Mouse (Mus musculus) megakaryocyte progenitor cell, adult 5-6 weeks (primary cell): ENCODE measurements around the gene Tril. TPM values are rescaled to one million over a fixed set of nuclear protein-coding genes. Genes with fewer than 3 reads are reported as not detected.

Source experiments
- ATAC-seq: replicated peaks from 2 replicates; pipeline ENCODE4 v1.8.0; 2016; ENCODE audit warnings: mild to moderate bottlenecking, moderate TSS enrichment, inconsistent platforms; ENCODE audit not compliant: poor library complexity
- total RNA-seq, 2 experiments: library from RNA; stranded (forward) in 1 of 2; stranded (reverse) in 1 of 2; fragments of 157-497, 149-512 nt in 1 of 2; fragments of 200-1000 nt in 1 of 2; gene quantifications; 2 replicates each; pipeline versions ENCODE4 v1.2.3 to v1.2.4; 2015 to 2017

Tril gene
- total RNA-seq, 2 experiments from 2014 or later, result not detected

GRCm38 (mm10) chr6:53806591-53807023 lies 14.0 kb downstream of the Tril start:
- ATAC-seq, result no peak

- no peak for ATAC-seq
Observed at GRCm38 (mm10) chr6:53806021-53806420, 14.6 kb downstream of the Tril start.

- ATAC-seq, result no peak
Observed at GRCm38 (mm10) chr6:53804145-53804544, 16.5 kb downstream of the Tril start.

GRCm38 (mm10) chr6:53803551-53803950 lies 17.1 kb downstream of the Tril start:
- no peak for ATAC-seq

- no peak for ATAC-seq
Observed at GRCm38 (mm10) chr6:53801893-53802286, 18.7 kb downstream of the Tril start.

- ATAC-seq, result no peak
Observed at GRCm38 (mm10) chr6:53801269-53801892, 19.2 kb downstream of the Tril start.

GRCm38 (mm10) chr6:53798865-53799264 lies 21.8 kb downstream of the Tril start:
- no peak for ATAC-seq

GRCm38 (mm10) chr6:53796835-53797234 lies 23.8 kb downstream of the Tril start:
- ATAC-seq, result no peak

GRCm38 (mm10) chr6:53795788-53796187 lies 24.8 kb downstream of the Tril start:
- peak; percentile 88 for ATAC-seq

- ATAC-seq, result no peak
Observed at GRCm38 (mm10) chr6:53795078-53795477, 25.6 kb downstream of the Tril start.

GRCm38 (mm10) chr6:53794323-53794971 lies 26.2 kb downstream of the Tril start:
- ATAC-seq, result peak; percentile 66

- ATAC-seq, result 0 out of 2 replicates have a peak, but pooled peaks have one; percentile 29
Observed at GRCm38 (mm10) chr6:53782880-53783539, 37.6 kb downstream of the Tril start.

- ATAC-seq, result no peak
Observed at GRCm38 (mm10) chr6:53782273-53782672, 38.4 kb downstream of the Tril start.

GRCm38 (mm10) chr6:53781171-53781570 lies 39.5 kb downstream of the Tril start:
- ATAC-seq, result peak; percentile 57; the same call in 1 of the 2 replicates

- no peak for ATAC-seq
Observed at GRCm38 (mm10) chr6:53780008-53780407, 40.6 kb downstream of the Tril start.

- ATAC-seq, result no peak
Observed at GRCm38 (mm10) chr6:53779526-53779925, 41.1 kb downstream of the Tril start.

- no peak for ATAC-seq
Observed at GRCm38 (mm10) chr6:53778424-53778955, 42.1 kb downstream of the Tril start.

- no peak for ATAC-seq
Observed at GRCm38 (mm10) chr6:53768275-53768674, 52.4 kb downstream of the Tril start.

- no peak for ATAC-seq
Observed at GRCm38 (mm10) chr6:53766243-53766915, 54.3 kb downstream of the Tril start.

- ATAC-seq, result no peak
Observed at GRCm38 (mm10) chr6:53765731-53766130, 54.9 kb downstream of the Tril start.
